Mouse (Mus musculus): ENCODE measurements at regions not wholly inside any gene's neighbourhood (a gene's known extent, or its start where the extent isn't known, plus 50 kb on each side); places are given as distances from the start of the nearest gene placed in this dataset.

DNA sequence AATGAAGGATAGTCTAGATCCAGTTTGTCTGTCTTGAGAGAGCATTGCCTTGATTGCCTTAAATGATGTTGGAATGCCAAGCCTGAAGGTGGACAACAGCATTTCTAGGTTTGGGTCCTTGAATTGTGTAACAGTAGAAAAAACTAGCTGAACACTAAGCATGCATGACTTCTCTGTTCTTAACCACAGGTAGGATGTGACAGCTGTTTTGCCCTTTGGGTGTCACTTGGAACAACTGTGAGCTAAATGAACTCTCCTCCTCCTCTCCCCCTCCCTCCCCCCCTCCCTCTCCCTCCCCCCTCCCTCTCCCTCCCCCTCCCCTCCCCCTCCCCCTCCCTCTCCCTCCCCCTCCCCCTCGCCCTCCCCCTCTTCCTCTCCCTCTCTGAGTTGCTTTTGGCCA lies 113.6 kb upstream of the 1700056E22Rik start:
- Histone ChIP-seq H3K79me2 (ENCODE audit: control insufficient read depth, insufficient read depth, low read length, poor library complexity) (no peaks in the 10 kb centered on the region), H3K9me3 (replicated peaks; ENCODE audit: insufficient read depth, low read length) (no peaks in the 10 kb centered on the region), H3K4me3 (ENCODE audit: control insufficient read depth in 1 of 2, insufficient read depth in 1 of 2, low read depth in 2 of 2, low read length in 2 of 2) (no peak overlapping the region), H3K9ac (ENCODE audit: control insufficient read depth, low read depth, low read length, poor library complexity, severe bottlenecking) (no peak overlapping the region), H3K27me3 (ENCODE audit: control insufficient read depth in 1 of 2, insufficient read depth in 2 of 2, low read length in 2 of 2) (no peaks in the 10 kb centered on the region), H3K27ac (ENCODE audit: control insufficient read depth, low read depth, low read length) (no peak overlapping the region), H3K4me1 (ENCODE audit: control insufficient read depth in 1 of 2, insufficient read depth in 2 of 2, low read length in 2 of 2) (no peaks in the 10 kb centered on the region), H3K36me3 (ENCODE audit: control insufficient read depth in 1 of 2, insufficient read depth in 2 of 2, low read length in 2 of 2) (no peaks in the 10 kb centered on the region)
- no peak for TF ChIP-seq UBTF (IDR thresholded peaks at IDR 0.05; ENCODE audit: borderline replicate concordance, insufficient read depth, low read depth, low read length)
- no peak for TF ChIP-seq MEF2A (IDR thresholded peaks at IDR 0.05; ENCODE audit: extremely low read depth, insufficient replicate concordance, low read depth, low read length, poor library complexity, severe bottlenecking)
- TF ChIP-seq ZMIZ1 (IDR thresholded peaks at IDR 0.05; ENCODE audit: low read depth, low read length): no peak
- TF ChIP-seq RAD21 (IDR thresholded peaks at IDR 0.05; ENCODE audit: low read depth, low read length): no peak
- no peak for TF ChIP-seq MAZ (IDR thresholded peaks at IDR 0.05; ENCODE audit: low read depth, low read length)
- TF ChIP-seq KAT2A (conservative IDR thresholded peaks at IDR 0.05; ENCODE audit: low read depth, low read length): no peak
- TF ChIP-seq CHD2 (IDR thresholded peaks at IDR 0.05; ENCODE audit: low read length): no peak
- no peak for TF ChIP-seq ETS1 (IDR thresholded peaks at IDR 0.05; ENCODE audit: low read depth, low read length)
- no peak for TF ChIP-seq EP300 (IDR thresholded peaks at IDR 0.05; ENCODE audit: low read depth in 1 of 2, low read length in 2 of 2)
- DNase-seq (ENCODE audit: low read depth, low spot score): no peak

DNA sequence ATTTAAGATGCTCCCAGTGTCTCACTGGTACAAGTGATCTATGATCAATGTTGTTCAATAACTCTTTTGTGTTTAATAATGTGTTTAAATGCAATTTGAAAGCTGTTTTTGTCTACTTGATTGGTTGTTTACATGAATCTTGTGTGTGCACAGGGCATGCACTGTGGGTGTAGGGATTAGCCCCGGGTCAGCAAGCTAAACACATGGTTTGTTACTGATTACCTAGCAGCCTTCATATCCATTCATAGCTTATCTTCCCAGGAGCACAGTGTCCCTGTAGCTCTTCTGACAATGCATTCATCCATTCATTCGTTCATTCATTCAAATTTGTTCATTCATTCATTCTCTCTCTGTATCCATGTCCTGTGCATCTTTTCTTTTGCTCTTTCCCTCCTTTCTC lies 108.9 kb upstream of the 1700056E22Rik start:
- H3K4me3 ChIP-seq (ENCODE audit: control insufficient read depth in 1 of 2, insufficient read depth in 1 of 2, low read depth in 2 of 2, low read length in 2 of 2): no peak overlapping the region
- H3K27me3 ChIP-seq (ENCODE audit: control insufficient read depth in 1 of 2, insufficient read depth in 2 of 2, low read length in 2 of 2): no peaks in the 10 kb centered on the region
- H3K9me3 ChIP-seq (replicated peaks; ENCODE audit: insufficient read depth, low read length): no peaks in the 10 kb centered on the region
- no peak overlapping the region for H3K27ac ChIP-seq (ENCODE audit: control insufficient read depth, low read depth, low read length)
- no peak for DNase-seq (ENCODE audit: low read depth, low spot score)
- H3K79me2 ChIP-seq (ENCODE audit: control insufficient read depth, insufficient read depth, low read length, poor library complexity): no peaks in the 10 kb centered on the region
- H3K9ac ChIP-seq (ENCODE audit: control insufficient read depth, low read depth, low read length, poor library complexity, severe bottlenecking): no peak overlapping the region
- no peak for TF ChIP-seq ELF1 (IDR thresholded peaks at IDR 0.05; ENCODE audit: low read depth, low read length)
- TF ChIP-seq MXI1 (IDR thresholded peaks at IDR 0.05; ENCODE audit: low read depth, low read length): no peak
- TF ChIP-seq ZMIZ1 (IDR thresholded peaks at IDR 0.05; ENCODE audit: low read depth, low read length): no peak
- TF ChIP-seq NELFE (IDR thresholded peaks at IDR 0.05; ENCODE audit: low read depth, low read length): no peak
- no peak for TF ChIP-seq MYC (IDR thresholded peaks at IDR 0.05; ENCODE audit: low read depth, low read length)
- TF ChIP-seq MEF2A (IDR thresholded peaks at IDR 0.05; ENCODE audit: extremely low read depth, insufficient replicate concordance, low read depth, low read length, poor library complexity, severe bottlenecking): no peak
- TF ChIP-seq JUND (IDR thresholded peaks at IDR 0.05; ENCODE audit: low read depth, low read length): no peak
- no peak for TF ChIP-seq MAX (IDR thresholded peaks at IDR 0.05; ENCODE audit: low read length)
- TF ChIP-seq POLR2AphosphoS5 (IDR thresholded peaks at IDR 0.05; ENCODE audit: borderline replicate concordance, low read depth, low read length): no peak
- no peak for TF ChIP-seq TCF12 (IDR thresholded peaks at IDR 0.05; ENCODE audit: low read depth, low read length)
- no peak for TF ChIP-seq CTCF (IDR thresholded peaks at IDR 0.05 in 2 of 3, conservative IDR thresholded peaks at IDR 0.05 in 1 of 3; ENCODE audit: control insufficient read depth in 1 of 3, insufficient read depth in 1 of 3, low read depth in 2 of 3, low read length in 3 of 3, poor library complexity in 1 of 3, severe bottlenecking in 1 of 3)
- no peak for TF ChIP-seq ZNF384 (IDR thresholded peaks at IDR 0.05; ENCODE audit: low read depth, low read length)
- no peaks in the 10 kb centered on the region for H3K4me1 ChIP-seq (ENCODE audit: control insufficient read depth in 1 of 2, insufficient read depth in 2 of 2, low read length in 2 of 2)
- H3K36me3 ChIP-seq (ENCODE audit: control insufficient read depth in 1 of 2, insufficient read depth in 2 of 2, low read length in 2 of 2): no peaks in the 10 kb centered on the region

Data from MEL (cell line).